Mouse (Mus musculus): ENCODE data around the gene Mrps17.

The Mrps17 gene

GRCm38 (mm10) chr5:129740976-129741375 is 25.7 kb downstream of the Mrps17 start:
- in situ Hi-C loops (cut with MboI, MseI), result no loop called here

GRCm38 (mm10) chr5:129742903-129743488 is 27.7 kb downstream of the Mrps17 start:
- in situ Hi-C loops (cut with MboI, MseI), result no loop called here

GRCm38 (mm10) chr5:129744050-129744449 is 28.8 kb downstream of the Mrps17 start:
- in situ Hi-C loops (cut with MboI, MseI), result no loop called here

- in situ Hi-C loops (cut with MboI, MseI), result no loop called here
Observed at GRCm38 (mm10) chr5:129756886-129757285, 41.6 kb downstream of the Mrps17 start.

GRCm38 (mm10) chr5:129759929-129760480 is 44.7 kb downstream of the Mrps17 start:
- in situ Hi-C loops (cut with MboI, MseI), result no loop called here

GRCm38 (mm10) chr5:129761865-129762540 is 46.7 kb downstream of the Mrps17 start:
- in situ Hi-C loops (cut with MboI, MseI), result no loop called here

- in situ Hi-C loops (cut with MboI, MseI), result no loop called here
Observed at GRCm38 (mm10) chr5:129770443-129771355, 55.4 kb downstream of the Mrps17 start.
